Mouse (Mus musculus) left cerebral cortex, adult 8-10 months (tissue): ENCODE results near the gene 0610010K14Rik. TPM values are rescaled to one million over a fixed set of nuclear protein-coding genes. Genes with fewer than 3 reads are reported as not detected.

Source experiments
- DNase-seq, 2 experiments: peaks; one replicate each; pipeline ENCODE4 v3.0.0; 2022; ENCODE audit warnings: low spot score in 2 of 2
- total RNA-seq, 4 experiments: library from RNA; stranded (reverse); gene quantifications; 2 replicates each; pipeline ENCODE4 v1.2.4; 2022

Gene 0610010K14Rik
- total RNA-seq, 4 experiments from 2014 or later = 41.0 to 46.9 (median 42.0) TPM

- DNase-seq = no peak
These were observed 21.6 kb downstream of the 0610010K14Rik start for GRCm38 (mm10) chr11:70216103-70216502.

GRCm38 (mm10) chr11:70215301-70215700 lies 22.4 kb downstream of the 0610010K14Rik start:
- no peak for DNase-seq

GRCm38 (mm10) chr11:70214856-70215209 lies 22.9 kb downstream of the 0610010K14Rik start:
- DNase-seq = no peak

- DNase-seq = no peak
These were observed 23.4 kb downstream of the 0610010K14Rik start for GRCm38 (mm10) chr11:70214191-70214855.

- peak in 1 of 2 experiments; percentile 57 for DNase-seq
These were observed 24.0 kb downstream of the 0610010K14Rik start for GRCm38 (mm10) chr11:70213736-70214135.

- DNase-seq = no peak
These were observed 24.8 kb downstream of the 0610010K14Rik start for GRCm38 (mm10) chr11:70212896-70213295.

GRCm38 (mm10) chr11:70212423-70212822 lies 25.3 kb downstream of the 0610010K14Rik start, which contains the start of gene Slc16a11:
TSS of gene Slc16a11 (plus strand) at chr11:70212752.
- no peak for DNase-seq

GRCm38 (mm10) chr11:70211972-70212371 lies 25.7 kb downstream of the 0610010K14Rik start:
- DNase-seq = no peak

- DNase-seq = no peak
These were observed 27.0 kb downstream of the 0610010K14Rik start for GRCm38 (mm10) chr11:70210681-70211080.

- DNase-seq = no peak
These were observed 28.8 kb downstream of the 0610010K14Rik start for GRCm38 (mm10) chr11:70208778-70209388.

- no peak for DNase-seq
These were observed 30.4 kb downstream of the 0610010K14Rik start for GRCm38 (mm10) chr11:70207283-70207682.

- no peak for DNase-seq
These were observed 30.9 kb downstream of the 0610010K14Rik start for GRCm38 (mm10) chr11:70206801-70207200.

- peak in 1 of 2 experiments; percentile 59 for DNase-seq
These were observed 36.0 kb downstream of the 0610010K14Rik start for GRCm38 (mm10) chr11:70201691-70202090.

- DNase-seq = no peak
These were observed 37.6 kb downstream of the 0610010K14Rik start for GRCm38 (mm10) chr11:70200036-70200608.

GRCm38 (mm10) chr11:70199107-70199506 lies 38.6 kb downstream of the 0610010K14Rik start:
- no peak for DNase-seq

- no peak for DNase-seq
These were observed 39.4 kb downstream of the 0610010K14Rik start for GRCm38 (mm10) chr11:70198332-70198731.

GRCm38 (mm10) chr11:70193354-70194285 lies 44.1 kb downstream of the 0610010K14Rik start:
- DNase-seq = no peak

- no peak for DNase-seq
These were observed 45.6 kb downstream of the 0610010K14Rik start for GRCm38 (mm10) chr11:70192157-70192556.

- DNase-seq = no peak
These were observed 46.5 kb downstream of the 0610010K14Rik start for GRCm38 (mm10) chr11:70191188-70191587.

- DNase-seq = no peak
These were observed 48.2 kb downstream of the 0610010K14Rik start for GRCm38 (mm10) chr11:70189319-70190134.
